Mouse (Mus musculus) neural tube, embryonic 11.5 days (tissue): ENCODE results near the gene Rpl7a. TPM values are rescaled to one million over a fixed set of nuclear protein-coding genes. Genes with fewer than 3 reads are reported as not detected.

Experiments
- ATAC-seq: fragments of 200-750 bp; cut with Nextera tagmentation; 2 replicates; pipeline ENCODE4 v1.8.0; 2017; ENCODE audit warnings: moderate number of reproducible peaks, mild to moderate bottlenecking, moderate TSS enrichment, moderate library complexity; ENCODE audit not compliant: insufficient read depth, low FRiP score, low TSS enrichment
- DNase-seq: peaks from one replicate; pipeline ENCODE4 v3.0.0-alpha.2; 2015; ENCODE audit warnings: low spot score
- H3K27ac ChIP-seq: fragments of 300-500 bp; sonication (generic); 2 replicates; pipeline ENCODE4 v1.5.1; 2014; ENCODE audit warnings: low read depth, mild to moderate bottlenecking, low read length
- H3K27me3 ChIP-seq: fragments of 300-500 bp; sonication (generic); 2 replicates; pipeline ENCODE4 v1.6.1; 2014; ENCODE audit warnings: mild to moderate bottlenecking, low read length, mixed read lengths; ENCODE audit not compliant: control insufficient read depth, insufficient read depth
- H3K36me3 ChIP-seq: fragments of 300-500 bp; sonication (generic); 2 replicates; pipeline ENCODE4 v1.6.1; 2014; ENCODE audit warnings: mild to moderate bottlenecking, low read length, moderate library complexity, mixed read lengths; ENCODE audit not compliant: control insufficient read depth, insufficient read depth
- H3K4me1 ChIP-seq: fragments of 300-500 bp; sonication (generic); 2 replicates; pipeline ENCODE4 v1.6.1; 2014; ENCODE audit warnings: low read length, mixed read lengths; ENCODE audit not compliant: control insufficient read depth, insufficient read depth
- H3K4me2 ChIP-seq: fragments of 300-500 bp; sonication (generic); 2 replicates; pipeline ENCODE4 v1.6.1; 2014; ENCODE audit warnings: low read depth, mild to moderate bottlenecking, moderate library complexity
- H3K4me3 ChIP-seq: fragments of 300-500 bp; sonication (generic); 2 replicates; pipeline ENCODE4 v1.5.1; 2014; ENCODE audit warnings: low read depth, low read length
- H3K9ac ChIP-seq: fragments of 300-500 bp; sonication (generic); 2 replicates; pipeline ENCODE4 v1.6.1; 2014; ENCODE audit warnings: mild to moderate bottlenecking, low read length
- H3K9me3 ChIP-seq: fragments of 300-500 bp; sonication (generic); 2 replicates; pipeline ENCODE4 v1.6.1; 2016; ENCODE audit warnings: low read length; ENCODE audit not compliant: control insufficient read depth
- WGBS: fragments of 180-500 bp; shearing (Covaris S2); extraction: QIAGEN DNeasy Blood & Tissue Kit; methylation state at CpG from one replicate; pipeline ENCODE4 v1.1.7; 2014; 5-methylcytosine and 5-hydroxymethylcytosine counted together
- polyA plus RNA-seq: library from polyadenylated mRNA; unstranded; fragments of >200 nt; fragmentation: Nextera tagmentation; extraction: Ambion mirVana; gene quantifications from 2 replicates; pipeline ENCODE4 v1.2.1, GENCODE M21; 2014

Rpl7a gene
- polyA plus RNA-seq, 1 experiment from 2014 or later, result 641 TPM

DNA sequence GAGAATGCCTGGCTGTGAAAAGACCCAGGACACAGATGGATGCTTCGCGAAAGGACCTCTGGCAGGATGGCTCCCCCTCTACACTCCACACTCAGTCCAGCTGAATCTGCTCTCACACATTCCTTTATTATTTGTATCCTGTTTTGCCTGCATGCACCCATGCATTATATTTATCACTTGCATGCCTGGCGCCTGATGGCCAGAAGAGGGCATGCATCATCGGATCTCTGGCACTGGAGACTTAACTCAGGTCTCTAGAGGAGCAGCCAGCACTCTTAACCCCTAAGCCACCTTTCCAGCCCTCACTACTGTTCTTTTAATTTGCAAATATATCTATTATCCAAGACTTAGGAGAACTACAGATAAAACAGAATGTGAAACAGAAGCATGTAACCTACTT, 50.2 kb downstream of the Rpl7a start:
- H3K4me2 ChIP-seq, result no peak overlapping the region
- DNase-seq (no peak), ATAC-seq (no peak)
- WGBS, result 84% methylated on average over 4 of the region's 4 CpGs
- H3K36me3 ChIP-seq, result peaks cover 5% of the 10 kb centered on the region
- no peak overlapping the region for H3K9ac ChIP-seq
- no peak overlapping the region for H3K4me3 ChIP-seq
- peaks cover 6% of the 10 kb centered on the region; the same call in 1 of the 2 replicates for H3K4me1 ChIP-seq
- H3K9me3 ChIP-seq, result no peaks in the 10 kb centered on the region
- no peak overlapping the region for H3K27ac ChIP-seq
- H3K27me3 ChIP-seq, result no peaks in the 10 kb centered on the region

Other genes starting within 250 kb of the Rpl7a start
- not detected in 2 replicates for gene Lcn4, start 239.5 kb upstream of the Rpl7a start, polyA plus RNA-seq
- gene Abo, start 45.8 kb upstream of the Rpl7a start, polyA plus RNA-seq, result not detected in 2 replicates
- gene Surf6, start 7.9 kb upstream of the Rpl7a start, polyA plus RNA-seq, result 13.3 and 15.6 TPM in 2 replicates
- 87.2 and 96.8 TPM in 2 replicates for gene Med22, start 87 bp upstream of the Rpl7a start, polyA plus RNA-seq
- 46.2 and 50.3 TPM in 2 replicates for gene Surf2, start 5.6 kb downstream of the Rpl7a start, polyA plus RNA-seq
- gene Surf1, start 5.8 kb downstream of the Rpl7a start, polyA plus RNA-seq, result 45.9 and 48.7 TPM in 2 replicates
- gene Surf4, start 23.2 kb downstream of the Rpl7a start, polyA plus RNA-seq, result 171 and 172 TPM in 2 replicates
- 0.17 TPM in 1 of 2 replicates, not detected in the other for gene Stkld1, start 23.3 kb downstream of the Rpl7a start, polyA plus RNA-seq
- 47.2 and 51.1 TPM in 2 replicates for gene Rexo4, start 53.6 kb downstream of the Rpl7a start, polyA plus RNA-seq
- not detected in 2 replicates for gene Adamts13, start 62.7 kb downstream of the Rpl7a start, polyA plus RNA-seq
- 98.7 and 121 TPM in 2 replicates for gene Cacfd1, start 99.2 kb downstream of the Rpl7a start, polyA plus RNA-seq
- gene Slc2a6, start 117.2 kb downstream of the Rpl7a start, polyA plus RNA-seq, result 2.9 and 4.1 TPM in 2 replicates
- gene Mymk, start 161.4 kb downstream of the Rpl7a start, polyA plus RNA-seq, result 11.5 and 14.5 TPM in 2 replicates
- 6.5 and 7.2 TPM in 2 replicates for gene Adamtsl2, start 168.6 kb downstream of the Rpl7a start, polyA plus RNA-seq
- gene Fam163b, start 231.7 kb downstream of the Rpl7a start, polyA plus RNA-seq, result 0.37 and 0.54 TPM in 2 replicates